Mouse (Mus musculus): ENCODE measurements around the gene Rars2. TPM values are rescaled to one million over a fixed set of nuclear protein-coding genes. Genes with fewer than 3 reads are reported as not detected.

Rars2 gene
- total and polyA plus RNA-seq, 2 experiments from 2014 or later, result 11.0 to 45.8 TPM

- WGBS, result 49% methylated on average over 5 of the region's 5 CpGs
- ATAC-seq, result 0 out of 2 replicates have a peak, but pooled peaks have one; percentile 43
These were observed 32.3 kb upstream of the Rars2 start for GRCm38 (mm10) chr4:34582476-34582875.

DNA sequence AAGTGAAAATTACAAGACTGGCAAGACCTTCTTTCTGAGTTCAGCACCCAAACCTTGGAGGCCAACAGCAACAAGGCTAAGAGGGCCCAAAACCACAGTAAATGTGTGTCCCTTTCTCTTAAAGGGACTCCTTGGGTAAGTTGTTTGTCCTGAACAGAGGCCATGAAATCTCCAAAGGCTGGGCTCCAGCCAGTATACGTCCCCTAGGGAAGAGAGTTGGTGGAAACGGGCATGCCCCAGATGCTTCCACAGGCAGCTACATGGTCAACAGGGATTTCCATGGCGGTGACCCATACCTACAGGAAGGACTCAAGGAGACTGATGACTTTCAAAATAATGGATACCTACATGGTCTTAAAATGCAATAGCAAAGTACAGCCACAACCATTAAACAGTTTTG lies 31.3 kb upstream of the Rars2 start:
- Histone ChIP-seq H3K27me3 (ENCODE audit: insufficient read depth, low read length) (no peaks in the 10 kb centered on the region), H3K4me3 (ENCODE audit: low read length) (no peak overlapping the region), H3K4me2 (ENCODE audit: low read depth, low read length) (no peak overlapping the region), H3K9me3 (ENCODE audit: low read length) (no peaks in the 10 kb centered on the region), H3K9ac (replicated peaks; ENCODE audit: low read length) (no peak overlapping the region), H3K36me3 (ENCODE audit: insufficient read depth, low read length) (peaks cover 53% of the 10 kb centered on the region), H3K27ac (no peak overlapping the region), H3K4me1 (ENCODE audit: insufficient read depth, low read length) (no peaks in the 10 kb centered on the region)
- DNase-seq (ENCODE audit: low spot score) (no peak), ATAC-seq (no peak)
- 86% methylated on average over 3 of the region's 3 CpGs for WGBS
- TF ChIP-seq CTCF (IDR thresholded peaks at IDR 0.05; ENCODE audit: low read depth), result no peak

More at GRCm38 (mm10) chr4:34582476-34582875, 32.3 kb upstream of the Rars2 start:
- Histone ChIP-seq H3K9me3 (ENCODE audit: low read length) (no peaks in the 10 kb centered on the region), H3K27me3 (ENCODE audit: insufficient read depth, low read length) (no peaks in the 10 kb centered on the region), H3K27ac (no peak overlapping the region), H3K4me3 (ENCODE audit: low read length) (no peak overlapping the region), H3K4me2 (ENCODE audit: low read depth, low read length) (no peak overlapping the region), H3K9ac (replicated peaks; ENCODE audit: low read length) (no peak overlapping the region), H3K4me1 (ENCODE audit: insufficient read depth, low read length) (no peaks in the 10 kb centered on the region), H3K36me3 (ENCODE audit: insufficient read depth, low read length) (peaks cover 58% of the 10 kb centered on the region)
- no peak for DNase-seq (ENCODE audit: low spot score)
- TF ChIP-seq CTCF (IDR thresholded peaks at IDR 0.05; ENCODE audit: low read depth), result no peak

DNA sequence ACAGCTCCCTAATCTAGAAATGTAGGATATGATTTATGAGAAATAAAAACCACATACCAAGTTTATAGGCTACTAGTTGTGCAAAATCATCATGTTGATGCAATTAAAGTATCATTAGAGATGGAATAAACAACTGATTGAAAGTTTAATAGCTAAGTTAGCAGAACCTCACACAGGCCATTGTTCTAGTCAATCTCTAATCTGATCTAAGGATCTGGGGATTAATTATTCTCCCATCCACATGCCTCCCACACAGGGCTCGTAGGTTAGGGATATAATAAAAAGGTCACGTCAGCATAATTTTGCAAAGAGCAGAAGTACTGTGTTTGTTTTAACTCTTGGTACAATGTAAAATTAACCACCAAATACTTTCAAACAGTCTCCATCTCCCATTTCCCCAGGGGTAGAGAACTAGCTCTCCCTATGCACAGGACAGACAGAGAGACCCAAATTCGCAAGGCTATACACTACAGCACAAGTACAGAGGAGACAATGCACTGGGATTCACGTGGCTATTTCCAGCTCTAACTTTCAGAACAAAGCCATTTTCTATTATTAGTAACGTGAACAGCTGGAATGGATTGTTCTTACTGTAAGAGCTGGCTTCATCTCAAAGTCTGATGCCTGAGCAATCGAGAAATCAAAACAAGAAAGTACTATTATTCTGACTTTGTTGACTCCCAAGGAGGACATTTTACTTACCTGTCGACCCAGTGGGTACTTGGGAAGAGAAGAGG lies 29.7 kb upstream of the Rars2 start:
- no peak overlapping the region for H3K9ac ChIP-seq (replicated peaks; ENCODE audit: low read length)
- H3K4me1 ChIP-seq (ENCODE audit: insufficient read depth, low read length), result no peaks in the 10 kb centered on the region
- no peak for DNase-seq (ENCODE audit: low spot score)
- H3K4me3 ChIP-seq (ENCODE audit: low read length), result no peak overlapping the region
- no peak for TF ChIP-seq CTCF (IDR thresholded peaks at IDR 0.05; ENCODE audit: low read depth)
- H3K36me3 ChIP-seq (ENCODE audit: insufficient read depth, low read length), result peaks cover 41% of the 10 kb centered on the region
- ATAC-seq, result no peak
- WGBS, result 78% methylated on average over 7 of the region's 7 CpGs
- no peak overlapping the region for H3K4me2 ChIP-seq (ENCODE audit: low read depth, low read length)
- no peak overlapping the region for H3K27ac ChIP-seq
- no peaks in the 10 kb centered on the region for H3K27me3 ChIP-seq (ENCODE audit: insufficient read depth, low read length)
- no peaks in the 10 kb centered on the region for H3K9me3 ChIP-seq (ENCODE audit: low read length)

DNA sequence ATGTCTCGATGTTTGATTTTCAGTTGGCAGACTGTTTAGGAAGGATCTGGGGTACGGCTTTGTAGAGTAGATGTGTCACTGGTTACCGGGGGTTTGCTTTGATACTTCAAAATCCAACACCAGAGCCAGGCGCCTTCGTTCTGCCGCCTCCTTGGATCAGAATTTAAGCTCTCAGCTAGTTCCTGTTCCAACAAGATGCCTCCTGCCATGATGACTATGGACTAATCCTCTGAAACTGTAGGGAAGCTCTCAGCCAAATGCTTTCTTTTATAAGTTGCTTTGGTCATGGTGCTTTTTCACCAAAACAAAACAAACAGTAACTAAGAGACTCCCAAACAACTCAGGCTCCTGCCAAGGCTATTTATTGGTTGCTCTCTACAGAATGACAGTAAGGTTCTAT lies 11.6 kb upstream of the Rars2 start:
- no peak overlapping the region for H3K27ac ChIP-seq
- peak; percentile 48 for DNase-seq (ENCODE audit: low spot score)
- H3K27me3 ChIP-seq (ENCODE audit: insufficient read depth, low read length), result no peaks in the 10 kb centered on the region
- no peak overlapping the region for H3K9ac ChIP-seq (replicated peaks; ENCODE audit: low read length)
- H3K4me1 ChIP-seq (ENCODE audit: insufficient read depth, low read length), result no peaks in the 10 kb centered on the region
- H3K4me3 ChIP-seq (ENCODE audit: low read length), result no peak overlapping the region
- 62% methylated on average over 6 of the region's 6 CpGs for WGBS
- no peaks in the 10 kb centered on the region for H3K9me3 ChIP-seq (ENCODE audit: low read length)
- peak; percentile 83 for ATAC-seq
- H3K36me3 ChIP-seq (ENCODE audit: insufficient read depth, low read length), result peaks cover 16% of the 10 kb centered on the region
- no peak overlapping the region for H3K4me2 ChIP-seq (ENCODE audit: low read depth, low read length)
- no peak for TF ChIP-seq CTCF (IDR thresholded peaks at IDR 0.05; ENCODE audit: low read depth)

- DNase-seq (ENCODE audit: low spot score) (no peak), ATAC-seq (no peak)
- Histone ChIP-seq H3K9me3 (ENCODE audit: low read length) (no peaks in the 10 kb centered on the region), H3K4me1 (ENCODE audit: insufficient read depth, low read length) (no peaks in the 10 kb centered on the region), H3K4me3 (ENCODE audit: low read length) (no peak overlapping the region), H3K36me3 (ENCODE audit: insufficient read depth, low read length) (peaks cover 13% of the 10 kb centered on the region; the same call in 1 of the 2 replicates), H3K27ac (no peak overlapping the region), H3K27me3 (ENCODE audit: insufficient read depth, low read length) (no peaks in the 10 kb centered on the region), H3K4me2 (ENCODE audit: low read depth, low read length) (no peak overlapping the region), H3K9ac (replicated peaks; ENCODE audit: low read length) (no peak overlapping the region)
- TF ChIP-seq CTCF (IDR thresholded peaks at IDR 0.05; ENCODE audit: low read depth), result no peak
- 95% methylated on average over 10 of the region's 10 CpGs for WGBS
These were observed 8.1 kb upstream of the Rars2 start for GRCm38 (mm10) chr4:34606658-34607057.

- H3K4me2 ChIP-seq (ENCODE audit: low read depth, low read length), result peak overlapping the region; percentile 82
- peak overlapping the region; percentile 73 for H3K9ac ChIP-seq (replicated peaks; ENCODE audit: low read length)
- WGBS, result 61% methylated on average over 6 of the region's 6 CpGs
- H3K9me3 ChIP-seq (ENCODE audit: low read length), result no peaks in the 10 kb centered on the region
- H3K4me3 ChIP-seq (ENCODE audit: low read length), result peak overlapping the region; percentile 65
- peaks cover 17% of the 10 kb centered on the region for H3K4me1 ChIP-seq (ENCODE audit: insufficient read depth, low read length)
- ATAC-seq (no peak), DNase-seq (ENCODE audit: low spot score) (no peak)
- H3K27ac ChIP-seq, result no peak overlapping the region
- no peak for TF ChIP-seq CTCF (IDR thresholded peaks at IDR 0.05; ENCODE audit: low read depth)
- H3K36me3 ChIP-seq (ENCODE audit: insufficient read depth, low read length), result peaks cover 5% of the 10 kb centered on the region; the same call in 1 of the 2 replicates
- H3K27me3 ChIP-seq (ENCODE audit: insufficient read depth, low read length), result no peaks in the 10 kb centered on the region
These were observed 1.1 kb upstream of the Rars2 start for GRCm38 (mm10) chr4:34613571-34614145.

DNA sequence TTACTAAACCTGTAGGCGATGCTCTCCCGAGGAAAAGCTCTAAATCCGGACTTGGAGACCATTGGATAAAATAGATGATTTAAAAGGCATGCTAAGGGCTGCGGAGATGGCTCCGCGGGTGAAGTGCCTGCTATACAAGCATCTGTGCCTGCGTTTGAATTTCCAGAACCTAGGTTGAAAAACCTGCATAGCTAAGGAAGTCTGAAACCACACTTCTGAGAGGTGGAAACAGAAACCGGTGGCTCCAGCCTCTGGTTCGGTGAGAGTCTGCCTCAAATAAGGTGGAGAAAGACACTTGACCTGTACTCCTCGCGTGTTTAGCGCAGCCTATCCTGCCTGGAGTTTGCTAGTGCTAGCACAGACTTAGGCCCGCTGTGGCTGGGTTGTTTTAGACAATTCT lies 546 bp downstream of the Rars2 start:
- DNase-seq (ENCODE audit: low spot score) (peak; percentile 41), ATAC-seq (peak; percentile 12; the same call in 1 of the 2 replicates)
- WGBS, result 2% methylated on average over 13 of the region's 13 CpGs
- TF ChIP-seq CTCF (IDR thresholded peaks at IDR 0.05; ENCODE audit: low read depth), result no peak
- Histone ChIP-seq H3K4me1 (ENCODE audit: insufficient read depth, low read length) (peaks cover 17% of the 10 kb centered on the region), H3K27me3 (ENCODE audit: insufficient read depth, low read length) (no peaks in the 10 kb centered on the region), H3K4me3 (ENCODE audit: low read length) (peak overlapping the region; percentile 65), H3K9me3 (ENCODE audit: low read length) (no peaks in the 10 kb centered on the region), H3K9ac (replicated peaks; ENCODE audit: low read length) (peak overlapping the region; percentile 73), H3K4me2 (ENCODE audit: low read depth, low read length) (peak overlapping the region; percentile 82), H3K36me3 (ENCODE audit: insufficient read depth, low read length) (no peaks in the 10 kb centered on the region), H3K27ac (peak overlapping the region; percentile 88; the same call in 1 of the 2 replicates)

Data from hindbrain, postnatal 0 days (tissue).